Mouse (Mus musculus): ENCODE data around the gene Psmf1. TPM values are rescaled to one million over a fixed set of nuclear protein-coding genes. Genes with fewer than 3 reads are reported as not detected.

Gene Psmf1
- total and polyA plus RNA-seq, 2 experiments from 2014 or later, result 47.6 to 69.7 TPM

DNA sequence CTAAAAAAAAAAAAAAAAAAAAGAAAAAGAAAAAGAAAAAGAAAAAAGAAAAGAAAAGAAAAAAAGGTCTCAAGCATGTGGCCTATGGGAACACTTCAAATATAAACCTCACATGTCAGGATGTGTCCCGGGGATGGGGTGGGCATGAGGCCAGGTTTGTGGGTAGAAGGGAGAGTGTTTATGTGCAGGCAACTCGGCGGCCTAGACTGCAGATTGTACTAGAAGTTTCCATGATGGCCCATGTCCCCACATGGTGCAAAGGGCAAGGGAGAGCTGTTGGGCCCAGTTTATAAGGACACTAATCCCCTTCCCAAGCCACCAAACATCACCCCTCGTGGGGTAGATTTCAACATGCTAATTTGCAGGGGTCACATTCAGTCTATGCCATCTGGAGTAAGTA is 28.2 kb upstream of the Psmf1 start:
- no peak for TF ChIP-seq CTCF (IDR thresholded peaks at IDR 0.05; ENCODE audit: low read depth)
- Histone ChIP-seq H3K9ac (no peak overlapping the region), H3K27ac (ENCODE audit: low read depth, low read length) (no peak overlapping the region), H3K4me2 (ENCODE audit: low read depth) (no peak overlapping the region), H3K4me1 (ENCODE audit: insufficient read depth) (no peaks in the 10 kb centered on the region), H3K36me3 (ENCODE audit: insufficient read depth) (no peaks in the 10 kb centered on the region), H3K4me3 (ENCODE audit: low read depth, low read length) (no peak overlapping the region), H3K27me3 (ENCODE audit: insufficient read depth, low read length) (no peaks in the 10 kb centered on the region), H3K9me3 (ENCODE audit: low read length) (no peaks in the 10 kb centered on the region)
- WGBS, result 72% methylated on average over 4 of the region's 4 CpGs
- ATAC-seq (no peak), DNase-seq (no peak)

DNA sequence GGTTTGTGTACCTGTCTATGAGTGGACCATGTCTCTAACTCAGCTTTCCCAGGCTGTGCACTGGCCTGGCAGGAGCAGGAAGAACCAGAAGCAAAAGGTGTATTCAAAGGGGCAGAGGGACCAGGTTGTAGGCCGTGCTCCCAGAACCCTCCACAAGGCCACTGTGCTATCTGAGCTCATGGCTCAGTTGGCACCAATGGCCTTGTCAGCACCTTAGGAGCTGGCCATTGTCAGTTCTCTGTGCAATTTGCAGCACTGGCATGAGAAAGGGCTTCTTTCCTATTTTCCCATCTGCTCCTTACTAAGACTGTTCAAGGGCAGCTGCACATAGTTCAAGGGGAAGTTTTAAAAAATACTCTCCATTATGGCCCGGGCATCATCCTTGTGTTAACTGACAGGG is 20.6 kb upstream of the Psmf1 start:
- Histone ChIP-seq H3K27ac (ENCODE audit: low read depth, low read length) (no peak overlapping the region), H3K4me2 (ENCODE audit: low read depth) (no peak overlapping the region), H3K9ac (no peak overlapping the region), H3K27me3 (ENCODE audit: insufficient read depth, low read length) (no peaks in the 10 kb centered on the region), H3K4me1 (ENCODE audit: insufficient read depth) (no peaks in the 10 kb centered on the region), H3K36me3 (ENCODE audit: insufficient read depth) (no peaks in the 10 kb centered on the region), H3K9me3 (ENCODE audit: low read length) (no peaks in the 10 kb centered on the region), H3K4me3 (ENCODE audit: low read depth, low read length) (no peak overlapping the region)
- no peak for DNase-seq
- 95% methylated on average over 2 of the region's 2 CpGs for WGBS
- ATAC-seq, result no peak
- TF ChIP-seq CTCF (IDR thresholded peaks at IDR 0.05; ENCODE audit: low read depth), result no peak

DNA sequence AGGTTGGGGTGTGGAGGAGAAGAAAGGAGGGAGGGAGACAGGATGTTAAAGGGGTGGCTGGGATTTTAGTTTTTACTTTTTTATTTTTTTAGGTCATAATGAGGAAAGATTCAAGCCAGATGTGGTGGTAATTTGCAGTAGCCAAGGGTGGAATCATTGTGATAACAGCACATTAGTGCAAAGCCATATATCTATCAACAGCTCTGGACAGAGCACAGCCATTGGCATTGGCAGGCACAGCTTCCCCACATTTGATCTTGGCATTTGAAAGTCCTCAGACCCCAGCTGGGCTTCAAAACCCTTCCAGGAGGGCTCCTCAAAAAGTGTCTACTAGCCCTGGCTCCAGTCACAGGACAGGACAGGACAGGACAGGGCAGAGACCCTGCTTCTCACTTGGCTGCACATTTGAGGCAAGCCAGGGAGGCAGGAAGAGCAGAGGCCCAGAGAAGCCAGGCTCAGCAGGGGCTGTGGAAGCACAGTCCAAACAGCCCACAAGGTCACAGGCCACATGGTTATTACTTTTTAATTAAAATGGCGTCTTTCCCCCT is 14.9 kb upstream of the Psmf1 start:
- ATAC-seq (no peak), DNase-seq (no peak)
- no peak for TF ChIP-seq CTCF (IDR thresholded peaks at IDR 0.05; ENCODE audit: low read depth)
- no peaks in the 10 kb centered on the region for H3K36me3 ChIP-seq (ENCODE audit: insufficient read depth)
- H3K27ac ChIP-seq (ENCODE audit: low read depth, low read length), result no peak overlapping the region
- no peaks in the 10 kb centered on the region for H3K4me1 ChIP-seq (ENCODE audit: insufficient read depth)
- WGBS, result 55% methylated on average over 1 of the region's 1 CpGs
- no peaks in the 10 kb centered on the region for H3K9me3 ChIP-seq (ENCODE audit: low read length)
- no peak overlapping the region for H3K9ac ChIP-seq
- no peak overlapping the region for H3K4me2 ChIP-seq (ENCODE audit: low read depth)
- no peaks in the 10 kb centered on the region for H3K27me3 ChIP-seq (ENCODE audit: insufficient read depth, low read length)
- H3K4me3 ChIP-seq (ENCODE audit: low read depth, low read length), result no peak overlapping the region

GRCm38 (mm10) chr2:151757451-151757850 is 13.5 kb upstream of the Psmf1 start:
- ATAC-seq (no peak), DNase-seq (no peak)
- Histone ChIP-seq H3K9me3 (ENCODE audit: low read length) (no peaks in the 10 kb centered on the region), H3K9ac (no peak overlapping the region), H3K4me3 (ENCODE audit: low read depth, low read length) (no peak overlapping the region), H3K4me1 (ENCODE audit: insufficient read depth) (no peaks in the 10 kb centered on the region), H3K27ac (ENCODE audit: low read depth, low read length) (no peak overlapping the region), H3K4me2 (ENCODE audit: low read depth) (no peak overlapping the region), H3K27me3 (ENCODE audit: insufficient read depth, low read length) (no peaks in the 10 kb centered on the region), H3K36me3 (ENCODE audit: insufficient read depth) (no peaks in the 10 kb centered on the region)
- WGBS, result 69% methylated on average over 5 of the region's 5 CpGs
- no peak for TF ChIP-seq CTCF (IDR thresholded peaks at IDR 0.05; ENCODE audit: low read depth)

- DNase-seq, result no peak
- H3K9me3 ChIP-seq (ENCODE audit: low read length), result no peaks in the 10 kb centered on the region
- WGBS, result 53% methylated on average over 9 of the region's 9 CpGs
- no peak for TF ChIP-seq CTCF (IDR thresholded peaks at IDR 0.05; ENCODE audit: low read depth)
- no peaks in the 10 kb centered on the region for H3K4me1 ChIP-seq (ENCODE audit: insufficient read depth)
- H3K27me3 ChIP-seq (ENCODE audit: insufficient read depth, low read length), result no peaks in the 10 kb centered on the region
- ATAC-seq, result no peak
- H3K27ac ChIP-seq (ENCODE audit: low read depth, low read length), result no peak overlapping the region
- H3K4me2 ChIP-seq (ENCODE audit: low read depth), result no peak overlapping the region
- H3K9ac ChIP-seq, result no peak overlapping the region
- H3K36me3 ChIP-seq (ENCODE audit: insufficient read depth), result no peaks in the 10 kb centered on the region
- H3K4me3 ChIP-seq (ENCODE audit: low read depth, low read length), result no peak overlapping the region
Observed at GRCm38 (mm10) chr2:151756277-151757061, 12.5 kb upstream of the Psmf1 start.

GRCm38 (mm10) chr2:151751330-151751729 is 7.3 kb upstream of the Psmf1 start:
- TF ChIP-seq CTCF (IDR thresholded peaks at IDR 0.05; ENCODE audit: low read depth), result no peak
- no peaks in the 10 kb centered on the region for H3K36me3 ChIP-seq (ENCODE audit: insufficient read depth)
- no peak overlapping the region for H3K9ac ChIP-seq
- no peaks in the 10 kb centered on the region for H3K9me3 ChIP-seq (ENCODE audit: low read length)
- H3K4me2 ChIP-seq (ENCODE audit: low read depth), result no peak overlapping the region
- H3K27me3 ChIP-seq (ENCODE audit: insufficient read depth, low read length), result no peaks in the 10 kb centered on the region
- 71% methylated on average over 5 of the region's 5 CpGs for WGBS
- DNase-seq, result no peak
- no peak overlapping the region for H3K4me3 ChIP-seq (ENCODE audit: low read depth, low read length)
- no peaks in the 10 kb centered on the region for H3K4me1 ChIP-seq (ENCODE audit: insufficient read depth)
- no peak for ATAC-seq
- no peak overlapping the region for H3K27ac ChIP-seq (ENCODE audit: low read depth, low read length)
